Mouse (Mus musculus): ENCODE data around the gene Vti1a.

DNA sequence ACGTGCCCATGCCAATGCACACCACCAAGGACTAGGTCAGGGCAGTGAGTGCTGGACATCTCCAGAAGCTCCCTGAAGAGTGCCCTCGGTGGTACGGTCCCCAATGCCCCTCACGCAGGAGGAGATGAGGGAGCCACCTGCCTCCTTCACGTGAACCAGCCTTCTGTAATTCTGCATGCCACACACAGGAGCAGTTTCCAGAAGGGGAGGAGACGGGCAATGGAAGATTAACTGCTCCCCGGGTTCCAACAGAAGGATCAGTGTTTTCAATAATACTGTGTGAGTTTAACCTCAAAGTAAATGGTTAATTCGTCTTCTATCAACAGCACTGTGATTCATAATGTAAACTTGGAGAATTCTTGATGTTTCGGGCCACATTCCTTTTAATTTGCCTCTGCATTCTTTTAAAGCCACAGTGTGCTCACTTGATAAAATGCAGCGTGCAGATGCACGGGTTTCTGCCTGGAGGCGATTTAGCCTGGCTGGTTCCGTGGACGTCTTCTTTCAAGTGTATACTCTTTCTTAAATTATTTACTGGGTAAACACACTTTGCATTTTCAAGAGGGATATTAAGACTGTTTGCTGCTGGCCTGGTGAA lies 304.4 kb downstream of the Vti1a start:
- TF ChIP-seq ZNF384 (IDR thresholded peaks at IDR 0.05; ENCODE audit: low read depth, low read length) = no peak
- TF ChIP-seq ZC3H11A (IDR thresholded peaks at IDR 0.05; ENCODE audit: borderline replicate concordance, low read depth, low read length) = no peak
- TF ChIP-seq HCFC1 (IDR thresholded peaks at IDR 0.05; ENCODE audit: borderline replicate concordance, insufficient read depth, low read length) = no peak
- no peak for TF ChIP-seq CHD2 (IDR thresholded peaks at IDR 0.05; ENCODE audit: low read depth, low read length)

Measured in ES-E14 (cell line).